Mouse (Mus musculus): ENCODE data around the gene 9230112D13Rik.

Gene 9230112D13Rik

GRCm38 (mm10) chr14:34541896-34542295, 19.3 kb upstream of the 9230112D13Rik start:
- no peak for DNase-seq (ENCODE audit: low spot score in 2 of 2)

GRCm38 (mm10) chr14:34540685-34541162, 18.1 kb upstream of the 9230112D13Rik start:
- DNase-seq (ENCODE audit: low spot score in 2 of 2) = no peak

- DNase-seq (ENCODE audit: low spot score in 2 of 2) = no peak
These were observed 13.3 kb upstream of the 9230112D13Rik start for GRCm38 (mm10) chr14:34535883-34536282.

GRCm38 (mm10) chr14:34533537-34533936, 10.9 kb upstream of the 9230112D13Rik start:
- DNase-seq (ENCODE audit: low spot score in 2 of 2) = no peak

GRCm38 (mm10) chr14:34532536-34532935, 9.9 kb upstream of the 9230112D13Rik start:
- no peak for DNase-seq (ENCODE audit: low spot score in 2 of 2)

- no peak for DNase-seq (ENCODE audit: low spot score in 2 of 2)
These were observed 6.2 kb upstream of the 9230112D13Rik start for GRCm38 (mm10) chr14:34528804-34529203.

GRCm38 (mm10) chr14:34517959-34518544, 4.5 kb downstream of the 9230112D13Rik start:
- no peak for DNase-seq (ENCODE audit: low spot score in 2 of 2)

- no peak for DNase-seq (ENCODE audit: low spot score in 2 of 2)
These were observed 5.5 kb downstream of the 9230112D13Rik start for GRCm38 (mm10) chr14:34516960-34517577.

GRCm38 (mm10) chr14:34515860-34516259, 6.7 kb downstream of the 9230112D13Rik start:
- no peak for DNase-seq (ENCODE audit: low spot score in 2 of 2)

- DNase-seq (ENCODE audit: low spot score in 2 of 2) = no peak
These were observed 8.5 kb downstream of the 9230112D13Rik start for GRCm38 (mm10) chr14:34514120-34514519.

- no peak for DNase-seq (ENCODE audit: low spot score in 2 of 2)
These were observed 10.0 kb downstream of the 9230112D13Rik start for GRCm38 (mm10) chr14:34512602-34513001.

GRCm38 (mm10) chr14:34511901-34512300, 10.7 kb downstream of the 9230112D13Rik start:
- no peak for DNase-seq (ENCODE audit: low spot score in 2 of 2)

- DNase-seq (ENCODE audit: low spot score in 2 of 2) = no peak
These were observed 13.7 kb downstream of the 9230112D13Rik start for GRCm38 (mm10) chr14:34508842-34509439.

- DNase-seq (ENCODE audit: low spot score in 2 of 2) = no peak
These were observed 14.3 kb downstream of the 9230112D13Rik start for GRCm38 (mm10) chr14:34508187-34508840.

- no peak for DNase-seq (ENCODE audit: low spot score in 2 of 2)
These were observed 17.3 kb downstream of the 9230112D13Rik start for GRCm38 (mm10) chr14:34505309-34505708.

- DNase-seq (ENCODE audit: low spot score in 2 of 2) = no peak
These were observed 18.2 kb downstream of the 9230112D13Rik start for GRCm38 (mm10) chr14:34504377-34504776.

- DNase-seq (ENCODE audit: low spot score in 2 of 2) = no peak
These were observed 18.8 kb downstream of the 9230112D13Rik start for GRCm38 (mm10) chr14:34503759-34504158.

- no peak for DNase-seq (ENCODE audit: low spot score in 2 of 2)
These were observed 19.3 kb downstream of the 9230112D13Rik start, which contains the start of gene Bmpr1a for GRCm38 (mm10) chr14:34503325-34503647. Gene Bmpr1a, minus strand, starts transcription at chr14:34503341.

GRCm38 (mm10) chr14:34502475-34503324, 19.9 kb downstream of the 9230112D13Rik start:
- DNase-seq (ENCODE audit: low spot score in 2 of 2) = peak; percentile 71 to 76

- peak; percentile 17 to 35 for DNase-seq (ENCODE audit: low spot score in 2 of 2)
These were observed 20.7 kb downstream of the 9230112D13Rik start for GRCm38 (mm10) chr14:34501804-34502474.

GRCm38 (mm10) chr14:34501447-34501803, 21.2 kb downstream of the 9230112D13Rik start:
- DNase-seq (ENCODE audit: low spot score in 2 of 2) = no peak

Measured in frontal cortex, postnatal 25 days (tissue).